Mouse (Mus musculus): ENCODE results near the gene Tchp. TPM values are rescaled to one million over a fixed set of nuclear protein-coding genes. Genes with fewer than 3 reads are reported as not detected.

The Tchp gene
- polyA plus RNA-seq (2016; fragmentation: Nextera tagmentation; extraction: Ambion mirVana), result 8.8 and 11.4 TPM in 2 replicates

DNA sequence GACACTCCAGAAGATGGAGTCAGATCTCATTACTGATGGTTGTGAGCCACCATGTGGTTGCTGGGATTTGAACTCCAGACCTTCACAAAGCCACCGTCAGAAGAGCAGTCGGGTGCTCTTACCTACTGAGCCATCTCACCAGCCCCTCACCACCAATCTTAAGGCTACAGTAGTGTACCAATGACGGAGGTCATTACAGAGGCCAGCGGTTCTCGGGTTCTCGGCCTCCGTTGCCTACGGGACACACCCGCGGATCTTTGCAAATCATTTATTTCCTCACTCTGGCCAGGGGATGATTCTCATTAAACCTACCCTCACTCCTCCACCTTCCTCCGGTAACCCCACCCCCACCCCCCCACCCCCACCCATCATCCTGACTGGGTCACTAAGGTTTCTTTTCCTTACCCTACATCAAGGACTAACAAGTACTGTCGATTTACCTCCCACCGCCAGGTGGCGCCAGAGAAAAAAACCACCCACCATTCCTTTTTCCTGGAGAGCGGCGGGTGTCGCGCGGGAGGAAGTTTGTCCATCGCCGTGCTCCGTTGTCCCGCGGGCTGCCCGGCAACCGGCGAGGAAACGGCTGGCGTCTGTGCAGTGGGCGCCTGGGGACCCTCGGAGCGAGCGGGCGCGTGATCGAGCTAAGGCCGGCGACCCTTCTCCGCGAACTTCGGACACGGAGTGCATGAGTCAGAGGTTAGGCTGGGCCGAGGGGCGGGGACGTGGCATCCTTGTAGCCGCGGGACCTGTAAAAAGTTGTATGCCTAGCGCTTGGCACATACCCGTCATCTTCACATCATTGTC is at the start of gene Tchp:
Gene Tchp, plus strand, starts transcription at position 496 of the 804 bp plus-strand sequence.
- WGBS, result 2% methylated on average over 49 of the region's 49 CpGs
- H3K9me3 ChIP-seq, result no peaks in the 10 kb centered on the region
- H3K27me3 ChIP-seq (ENCODE audit: insufficient read depth, poor library complexity, severe bottlenecking), result no peaks in the 10 kb centered on the region
- peaks cover 13% of the 10 kb centered on the region for H3K4me1 ChIP-seq
- H3K4me3 ChIP-seq, result peak within 1 kb of the TSS; percentile 91
- DNase-seq (ENCODE audit: low spot score), result peak; percentile 97
- H3K36me3 ChIP-seq, result peaks cover 34% of the 10 kb centered on the region
- H3K27ac ChIP-seq, result peak within 1 kb of the TSS; percentile 88

DNA sequence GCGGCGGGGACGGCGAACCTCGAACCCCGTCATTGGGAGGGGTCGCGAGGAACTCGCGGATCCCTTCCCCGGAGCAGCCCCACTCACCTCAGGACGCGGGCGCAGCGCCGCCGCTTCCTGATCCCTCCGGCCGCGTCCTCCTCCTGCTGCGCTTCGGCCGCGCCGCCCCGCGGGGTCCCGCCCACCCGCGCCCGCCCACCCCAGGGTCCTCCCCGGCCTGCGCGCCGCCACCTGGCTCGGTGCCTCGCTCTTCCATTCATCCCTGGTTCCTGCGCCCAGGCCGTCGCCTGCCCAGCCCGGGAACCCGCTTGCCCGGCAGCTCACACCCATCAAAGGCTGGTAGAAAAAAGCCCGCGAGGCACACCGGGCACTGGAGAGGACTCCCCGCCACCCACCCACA is 49.3 kb upstream of the Tchp start, which contains the start of gene Trpv4:
Gene Trpv4, minus strand, starts transcription at position 167 of the 400 bp plus-strand sequence.
- Histone ChIP-seq H3K36me3 (no peaks in the 10 kb centered on the region), H3K4me1 (peaks cover 12% of the 10 kb centered on the region), H3K27ac (peak within 1 kb of the TSS; percentile 42; the same call in 1 of the 2 replicates), H3K9me3 (no peaks in the 10 kb centered on the region), H3K4me3 (peak within 1 kb of the TSS; percentile 69), H3K27me3 (ENCODE audit: insufficient read depth, poor library complexity, severe bottlenecking) (peaks cover 76% of the 10 kb centered on the region)
- 1% methylated on average over 41 of the region's 47 CpGs for WGBS
- no peak for DNase-seq (ENCODE audit: low spot score)

DNA sequence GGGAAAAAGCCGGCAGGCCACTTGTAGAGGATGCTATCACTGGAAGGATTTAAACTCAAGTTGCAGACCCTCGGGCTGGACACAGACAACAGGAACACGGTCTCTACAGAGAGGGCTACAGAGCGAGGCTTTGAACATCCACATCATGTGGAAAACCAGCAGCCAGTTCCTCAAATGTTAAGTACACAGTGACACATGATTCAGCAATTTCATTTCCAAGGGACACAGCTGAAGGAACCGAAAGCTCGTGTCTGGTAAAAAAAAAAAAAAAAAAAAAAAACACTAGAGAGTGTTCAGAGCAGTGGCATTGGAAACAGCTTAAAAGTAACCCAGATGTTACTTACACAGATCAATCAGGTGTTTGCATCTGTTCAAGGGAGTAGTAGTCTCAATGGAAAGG is 46.5 kb upstream of the Tchp start:
- no peak overlapping the region for H3K4me3 ChIP-seq
- peaks cover 12% of the 10 kb centered on the region for H3K4me1 ChIP-seq
- DNase-seq (ENCODE audit: low spot score), result no peak
- WGBS, result 66% methylated on average over 6 of the region's 6 CpGs
- no peaks in the 10 kb centered on the region for H3K36me3 ChIP-seq
- H3K27me3 ChIP-seq (ENCODE audit: insufficient read depth, poor library complexity, severe bottlenecking), result peaks cover 55% of the 10 kb centered on the region
- no peak overlapping the region for H3K27ac ChIP-seq
- no peaks in the 10 kb centered on the region for H3K9me3 ChIP-seq

DNA sequence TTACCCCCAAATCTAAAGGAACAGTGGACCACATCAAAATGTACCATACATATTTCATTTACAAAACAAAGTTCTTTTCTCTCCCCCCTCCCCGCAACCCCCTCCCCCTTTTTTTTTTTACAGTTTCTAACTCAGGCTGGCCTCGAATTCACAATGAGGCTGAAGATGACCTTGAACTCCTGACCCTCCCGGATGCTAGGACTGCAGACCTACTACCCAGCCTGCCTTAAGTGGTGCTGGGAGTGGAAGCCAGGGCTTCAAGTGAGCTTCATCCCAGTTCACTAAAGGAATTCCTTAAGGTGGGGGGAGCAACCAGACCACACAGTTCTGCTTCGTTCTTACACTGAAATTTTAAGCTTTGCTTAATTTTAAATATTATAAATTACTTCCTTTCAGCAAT is 43.4 kb upstream of the Tchp start:
- no peak for DNase-seq (ENCODE audit: low spot score)
- 70% methylated on average over 4 of the region's 4 CpGs for WGBS

DNA sequence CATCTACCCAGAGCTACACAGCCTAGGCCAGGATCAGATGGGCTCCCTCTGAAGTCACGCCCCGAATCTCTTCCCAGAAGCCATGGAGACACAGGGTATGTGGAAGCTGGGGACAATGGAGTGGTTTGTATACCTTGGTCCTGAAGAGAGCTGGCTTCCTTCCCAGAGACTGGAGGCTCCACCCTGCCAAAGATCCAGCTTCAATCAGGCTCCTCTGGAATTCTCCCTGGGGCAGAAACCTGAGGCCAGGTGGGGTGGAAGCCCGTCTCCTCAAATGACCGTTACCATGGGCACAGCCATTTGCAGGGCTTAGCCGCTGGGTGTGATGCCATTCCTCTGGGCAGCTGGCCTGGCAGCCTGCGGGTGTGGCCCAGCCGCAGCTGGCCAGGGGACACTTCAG is 42.8 kb upstream of the Tchp start:
- no peak for DNase-seq (ENCODE audit: low spot score)
- H3K36me3 ChIP-seq, result no peaks in the 10 kb centered on the region
- H3K4me3 ChIP-seq, result no peak overlapping the region
- peaks cover 30% of the 10 kb centered on the region for H3K27me3 ChIP-seq (ENCODE audit: insufficient read depth, poor library complexity, severe bottlenecking)
- peak overlapping the region; percentile 47; the same call in 1 of the 2 replicates for H3K27ac ChIP-seq
- H3K4me1 ChIP-seq, result peaks cover 7% of the 10 kb centered on the region; the same call in 1 of the 2 replicates
- H3K9me3 ChIP-seq, result no peaks in the 10 kb centered on the region
- 76% methylated on average over 7 of the region's 7 CpGs for WGBS

More for the DNA sequence above, 43.4 kb upstream of the Tchp start:
- peaks cover 7% of the 10 kb centered on the region; the same call in 1 of the 2 replicates for H3K4me1 ChIP-seq
- no peak overlapping the region for H3K27ac ChIP-seq
- no peaks in the 10 kb centered on the region for H3K9me3 ChIP-seq
- peaks cover 36% of the 10 kb centered on the region for H3K27me3 ChIP-seq (ENCODE audit: insufficient read depth, poor library complexity, severe bottlenecking)
- no peak overlapping the region for H3K4me3 ChIP-seq
- H3K36me3 ChIP-seq, result no peaks in the 10 kb centered on the region

DNA sequence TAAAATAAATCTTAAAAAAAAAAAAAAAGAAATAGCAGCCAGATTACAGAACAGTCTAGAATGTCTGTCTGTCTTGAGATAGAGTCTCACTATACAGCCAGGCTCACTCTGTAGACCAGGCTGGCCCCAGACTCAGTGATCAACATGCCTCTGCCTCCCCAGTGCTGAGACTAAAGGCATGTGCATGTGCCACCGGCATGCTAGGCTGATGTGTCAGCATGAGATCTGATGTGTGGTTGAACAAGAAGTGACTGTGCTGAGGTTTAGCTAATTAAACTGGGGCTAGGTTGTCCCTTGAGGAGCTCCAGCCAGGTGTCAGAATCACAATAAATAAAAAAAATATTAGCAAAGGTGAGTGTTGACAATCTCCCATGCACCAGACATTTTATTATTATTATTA is 40.9 kb upstream of the Tchp start:
- no peak overlapping the region for H3K4me3 ChIP-seq
- H3K9me3 ChIP-seq, result no peaks in the 10 kb centered on the region
- peaks cover 19% of the 10 kb centered on the region; the same call in 1 of the 2 replicates for H3K27me3 ChIP-seq (ENCODE audit: insufficient read depth, poor library complexity, severe bottlenecking)
- H3K27ac ChIP-seq, result no peak overlapping the region
- DNase-seq (ENCODE audit: low spot score), result no peak
- H3K36me3 ChIP-seq, result 0 out of 2 replicates have a peak, but pooled peaks cover 4% of the 10 kb centered on the region
- 65% methylated on average over 1 of the region's 1 CpGs for WGBS
- H3K4me1 ChIP-seq, result peaks cover 7% of the 10 kb centered on the region; the same call in 1 of the 2 replicates

DNA sequence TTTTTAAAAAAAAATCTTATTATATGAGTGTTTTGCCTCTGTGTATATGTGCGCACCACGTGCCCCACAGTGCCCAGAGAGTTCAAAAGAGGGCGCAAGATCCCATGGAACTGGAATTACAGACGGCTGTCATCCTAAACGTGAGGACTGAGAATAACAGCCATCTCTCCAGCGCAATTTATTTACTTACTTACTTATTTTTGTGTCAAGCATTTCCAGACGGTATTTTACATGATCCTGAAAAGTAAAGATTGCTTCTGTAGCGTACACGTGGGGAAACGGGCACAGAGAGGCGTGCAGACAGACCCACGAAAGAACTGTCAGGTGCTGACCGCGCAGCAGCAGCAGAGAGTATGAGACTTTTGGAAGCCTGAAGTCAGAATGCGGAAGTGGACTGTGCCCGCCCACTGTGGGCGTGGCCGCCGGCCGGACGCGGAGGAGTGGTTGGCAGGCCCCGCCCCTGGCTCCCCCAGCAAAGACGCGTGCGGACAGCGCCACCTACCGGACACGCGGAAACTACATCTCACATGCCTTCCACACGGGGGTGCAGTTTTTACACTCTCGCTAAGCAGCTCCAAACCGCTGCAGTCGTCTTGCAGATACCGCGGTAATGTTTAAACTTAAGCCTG is 40.2 kb upstream of the Tchp start:
- 3% methylated on average over 36 of the region's 36 CpGs for WGBS
- Histone ChIP-seq H3K9me3 (no peaks in the 10 kb centered on the region), H3K27me3 (ENCODE audit: insufficient read depth, poor library complexity, severe bottlenecking) (peaks cover 19% of the 10 kb centered on the region; the same call in 1 of the 2 replicates), H3K36me3 (0 out of 2 replicates have a peak, but pooled peaks cover 4% of the 10 kb centered on the region), H3K4me1 (peaks cover 7% of the 10 kb centered on the region; the same call in 1 of the 2 replicates), H3K4me3 (peak overlapping the region; percentile 48), H3K27ac (0 out of 2 replicates have a peak overlapping the region, but pooled peaks have one; percentile 17)
- peak; percentile 99 for DNase-seq (ENCODE audit: low spot score)

DNA sequence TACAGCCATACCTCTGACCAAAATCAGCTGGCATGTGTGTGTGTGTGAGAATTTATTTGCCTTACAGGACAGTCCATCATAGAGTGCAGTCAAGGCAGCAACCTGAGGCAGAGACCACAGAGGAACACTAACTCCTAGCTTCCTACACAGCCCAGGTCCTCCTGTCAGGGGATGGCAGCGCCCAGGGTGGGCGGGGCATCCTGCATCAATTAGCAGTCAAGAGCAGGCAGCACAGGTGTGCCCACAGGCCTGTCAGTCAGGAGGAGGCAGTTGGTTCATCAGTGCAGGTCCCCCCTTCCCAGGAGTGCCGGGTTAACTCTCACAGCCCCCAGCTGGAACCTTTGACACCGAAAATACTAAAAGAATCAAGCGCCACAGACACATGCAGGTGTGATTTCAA is 38.5 kb upstream of the Tchp start:
- Histone ChIP-seq H3K4me3 (no peak overlapping the region), H3K36me3 (peaks cover 18% of the 10 kb centered on the region), H3K27ac (no peak overlapping the region), H3K4me1 (peaks cover 11% of the 10 kb centered on the region), H3K27me3 (ENCODE audit: insufficient read depth, poor library complexity, severe bottlenecking) (peaks cover 20% of the 10 kb centered on the region), H3K9me3 (no peaks in the 10 kb centered on the region)
- WGBS, result 85% methylated on average over 5 of the region's 5 CpGs
- no peak for DNase-seq (ENCODE audit: low spot score)

DNA sequence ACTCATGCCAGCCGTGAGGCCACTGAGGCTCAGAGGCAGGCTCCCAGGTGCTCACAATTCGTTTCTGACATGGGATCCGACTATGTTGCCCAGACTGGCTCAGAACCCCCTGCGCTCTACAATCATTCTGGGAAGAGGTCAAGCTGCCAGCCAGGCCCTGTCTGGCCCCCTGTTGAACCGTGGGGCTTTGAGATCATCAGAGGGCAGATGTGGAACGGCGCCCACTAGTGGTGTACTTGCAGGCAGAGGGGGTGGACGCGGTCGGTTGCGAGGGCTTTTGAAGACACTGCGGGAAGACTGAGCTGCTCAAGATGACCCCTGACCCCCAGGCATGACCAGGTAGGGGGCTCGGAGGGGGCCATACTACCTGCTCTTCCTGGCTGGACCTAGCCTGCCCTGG is 34.4 kb upstream of the Tchp start:
- Histone ChIP-seq H3K36me3 (peaks cover 42% of the 10 kb centered on the region), H3K9me3 (no peaks in the 10 kb centered on the region), H3K27me3 (ENCODE audit: insufficient read depth, poor library complexity, severe bottlenecking) (peaks cover 15% of the 10 kb centered on the region), H3K4me3 (no peak overlapping the region), H3K4me1 (peaks cover 4% of the 10 kb centered on the region; the same call in 1 of the 2 replicates), H3K27ac (no peak overlapping the region)
- 85% methylated on average over 13 of the region's 13 CpGs for WGBS
- no peak for DNase-seq (ENCODE audit: low spot score)

DNA sequence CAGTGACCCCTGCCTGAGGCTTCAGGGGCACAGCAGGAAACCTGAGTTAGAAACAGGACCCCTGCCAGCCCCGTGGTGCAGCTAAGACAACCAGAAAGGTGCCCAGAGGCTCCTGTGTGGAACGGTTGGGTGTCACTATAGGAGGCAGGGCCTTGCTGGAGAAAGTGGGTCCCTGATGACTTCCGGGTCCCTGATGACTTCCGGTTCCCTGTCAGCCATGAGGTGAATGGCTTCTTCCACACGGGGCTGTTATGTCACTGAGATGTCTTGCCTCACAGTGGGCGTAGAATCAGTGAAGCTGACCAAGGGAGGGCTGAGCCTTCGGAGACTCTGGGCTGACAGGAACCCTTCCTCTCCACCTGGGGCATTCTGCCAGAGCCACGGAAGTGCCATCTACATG is 33.0 kb upstream of the Tchp start:
- Histone ChIP-seq H3K27me3 (ENCODE audit: insufficient read depth, poor library complexity, severe bottlenecking) (peaks cover 6% of the 10 kb centered on the region), H3K9me3 (no peaks in the 10 kb centered on the region), H3K4me1 (peaks cover 8% of the 10 kb centered on the region), H3K36me3 (peaks cover 42% of the 10 kb centered on the region), H3K27ac (0 out of 2 replicates have a peak overlapping the region, but pooled peaks have one; percentile 45), H3K4me3 (no peak overlapping the region)
- DNase-seq (ENCODE audit: low spot score), result no peak
- 79% methylated on average over 8 of the region's 8 CpGs for WGBS

DNA sequence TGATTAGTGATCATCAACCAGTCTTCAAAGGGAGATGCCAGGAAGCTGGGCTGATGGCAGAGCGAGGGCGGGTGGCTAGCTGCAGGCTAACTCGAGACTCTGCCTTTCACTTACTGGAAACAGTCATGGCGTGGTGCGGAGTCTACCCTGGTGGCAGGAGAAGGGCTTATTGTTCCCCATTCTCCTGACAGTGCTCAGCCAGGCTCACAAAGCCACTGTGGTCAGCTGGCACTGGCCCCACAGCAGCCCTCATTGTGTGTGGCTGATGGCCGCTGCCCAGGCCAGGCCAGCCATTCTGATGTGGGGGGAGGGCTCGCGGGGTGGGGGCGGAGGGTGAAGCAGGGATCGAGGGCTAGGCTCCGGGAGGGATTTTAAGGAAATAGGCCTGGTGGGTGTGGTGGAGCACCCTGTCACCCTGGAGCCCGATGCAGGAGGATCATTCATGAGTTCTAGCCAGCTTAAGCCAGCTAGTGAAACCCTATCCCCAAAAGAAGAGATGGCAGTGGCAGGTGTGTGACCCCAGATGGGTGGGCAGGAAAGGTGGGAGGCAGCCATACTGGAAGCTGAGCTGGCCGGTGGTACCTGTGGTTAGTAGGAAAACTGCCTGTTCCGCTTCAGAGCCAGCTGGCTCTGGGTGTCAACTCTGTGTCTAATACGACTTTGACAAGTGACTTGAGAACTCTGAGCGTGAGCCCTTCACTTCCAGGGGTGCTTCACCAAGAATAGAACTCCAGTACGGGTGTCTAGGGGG is 27.5 kb upstream of the Tchp start:
- H3K4me1 ChIP-seq, result peaks cover 35% of the 10 kb centered on the region
- no peak for DNase-seq (ENCODE audit: low spot score)
- peaks cover 16% of the 10 kb centered on the region; the same call in 1 of the 2 replicates for H3K36me3 ChIP-seq
- peaks cover 9% of the 10 kb centered on the region; the same call in 1 of the 2 replicates for H3K27me3 ChIP-seq (ENCODE audit: insufficient read depth, poor library complexity, severe bottlenecking)
- H3K9me3 ChIP-seq, result no peaks in the 10 kb centered on the region
- H3K27ac ChIP-seq, result peak overlapping the region; percentile 42
- H3K4me3 ChIP-seq, result no peak overlapping the region
- WGBS, result 72% methylated on average over 17 of the region's 17 CpGs

DNA sequence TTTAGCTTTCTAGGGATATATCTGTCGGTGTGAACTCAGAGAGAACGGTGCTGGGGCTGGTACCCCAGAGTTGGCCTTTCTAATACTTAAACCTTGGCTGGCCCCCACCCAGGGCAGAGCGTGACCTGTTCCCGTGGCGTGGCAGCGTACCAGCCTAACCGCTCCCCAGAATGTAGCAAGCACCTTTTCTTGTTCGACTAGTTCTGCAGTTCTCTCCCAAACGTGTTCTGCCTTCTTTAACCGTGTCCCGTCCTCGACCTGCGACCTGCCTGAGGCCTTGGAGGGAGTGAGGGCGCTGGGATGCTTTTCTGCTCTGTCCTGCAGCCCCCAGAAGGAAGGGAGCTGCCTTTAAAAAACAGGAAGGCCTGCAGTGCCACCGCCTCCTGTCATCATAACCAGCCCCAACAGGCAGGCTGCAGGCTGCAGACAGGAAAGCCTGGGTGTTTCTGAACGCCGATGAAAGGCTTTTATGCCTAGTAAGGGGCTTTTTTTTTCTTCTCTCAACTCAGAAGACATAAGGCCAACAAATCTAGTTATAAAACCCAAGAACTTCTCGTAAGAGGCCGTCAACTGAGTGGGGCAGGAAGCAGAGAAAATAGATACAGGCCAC is 26.8 kb upstream of the Tchp start:
- H3K4me1 ChIP-seq, result peaks cover 35% of the 10 kb centered on the region
- H3K36me3 ChIP-seq, result peaks cover 13% of the 10 kb centered on the region; the same call in 1 of the 2 replicates
- 65% methylated on average over 19 of the region's 19 CpGs for WGBS
- H3K27me3 ChIP-seq (ENCODE audit: insufficient read depth, poor library complexity, severe bottlenecking), result peaks cover 9% of the 10 kb centered on the region; the same call in 1 of the 2 replicates
- H3K27ac ChIP-seq, result peak overlapping the region; percentile 42
- no peaks in the 10 kb centered on the region for H3K9me3 ChIP-seq
- no peak overlapping the region for H3K4me3 ChIP-seq
- no peak for DNase-seq (ENCODE audit: low spot score)
